Mouse (Mus musculus): ENCODE results near the gene Olfr676. TPM values are rescaled to one million over a fixed set of nuclear protein-coding genes. Genes with fewer than 3 reads are reported as not detected.
"Not testable (repeated sequence)": the region's sequence is repeated elsewhere in the genome, so short reads cannot be mapped to it uniquely, and the experiment has no call there.

The Olfr676 gene
- not detected in 2 replicates for polyA plus RNA-seq (2015; fragmentation: Nextera tagmentation; extraction: Ambion mirVana)

- no peak within 1 kb of the TSS for H3K27ac ChIP-seq
- H3K9ac ChIP-seq (ENCODE audit: low read depth, low read length), result no peak within 1 kb of the TSS
- H3K9me3 ChIP-seq (replicated peaks; ENCODE audit: low read length), result no peaks in the 10 kb centered on the region
- H3K27me3 ChIP-seq (ENCODE audit: insufficient read depth, low read length), result no peaks in the 10 kb centered on the region
- DNase-seq (ENCODE audit: low spot score) (no peak), ATAC-seq (replicated peaks; ENCODE audit: low FRiP score, low read depth) (no peak)
- no peak for TF ChIP-seq CTCF (IDR thresholded peaks at IDR 0.05; ENCODE audit: low read depth)
- H3K4me1 ChIP-seq (replicated peaks; ENCODE audit: insufficient read depth, low read length), result no peaks in the 10 kb centered on the region
- H3K4me3 ChIP-seq (replicated peaks; ENCODE audit: low read depth, low read length), result no peak within 1 kb of the TSS
- H3K4me2 ChIP-seq (ENCODE audit: low read length), result no peak within 1 kb of the TSS
- no peaks in the 10 kb centered on the region for H3K36me3 ChIP-seq (ENCODE audit: insufficient read depth, low read length)
Observed at GRCm38 (mm10) chr7:105032398-105032797, at the start of gene Olfr676. Gene Olfr676, plus strand, starts transcription at chr7:105032698.

- no peak for TF ChIP-seq CTCF (IDR thresholded peaks at IDR 0.05; ENCODE audit: low read depth)
- no peaks in the 10 kb centered on the region for H3K36me3 ChIP-seq (ENCODE audit: insufficient read depth, low read length)
- H3K4me2 ChIP-seq (ENCODE audit: low read length), result no peak within 1 kb of the TSS
- no peak within 1 kb of the TSS for H3K4me3 ChIP-seq (replicated peaks; ENCODE audit: low read depth, low read length)
- no peaks in the 10 kb centered on the region for H3K4me1 ChIP-seq (replicated peaks; ENCODE audit: insufficient read depth, low read length)
- H3K9ac ChIP-seq (ENCODE audit: low read depth, low read length), result no peak within 1 kb of the TSS
- H3K27ac ChIP-seq, result no peak within 1 kb of the TSS
- no peak for DNase-seq (ENCODE audit: low spot score)
- no peaks in the 10 kb centered on the region for H3K27me3 ChIP-seq (ENCODE audit: insufficient read depth, low read length)
- no peak for ATAC-seq (replicated peaks; ENCODE audit: low FRiP score, low read depth)
- H3K9me3 ChIP-seq (replicated peaks; ENCODE audit: low read length), result no peaks in the 10 kb centered on the region
Observed at GRCm38 (mm10) chr7:105001929-105002328, 30.6 kb upstream of the Olfr676 start, which contains the start of gene Olfr672. Gene Olfr672, minus strand, starts transcription at chr7:105002029.

- Histone ChIP-seq H3K4me1 (replicated peaks; ENCODE audit: insufficient read depth, low read length) (no peaks in the 10 kb centered on the region), H3K9ac (ENCODE audit: low read depth, low read length) (no peak overlapping the region), H3K9me3 (replicated peaks; ENCODE audit: low read length) (no peaks in the 10 kb centered on the region), H3K27me3 (ENCODE audit: insufficient read depth, low read length) (no peaks in the 10 kb centered on the region), H3K4me3 (replicated peaks; ENCODE audit: low read depth, low read length) (no peak overlapping the region), H3K4me2 (ENCODE audit: low read length) (no peak overlapping the region), H3K27ac (no peak overlapping the region), H3K36me3 (ENCODE audit: insufficient read depth, low read length) (no peaks in the 10 kb centered on the region)
- TF ChIP-seq CTCF (IDR thresholded peaks at IDR 0.05; ENCODE audit: low read depth), result peak; percentile 24; the same call in 1 of the 2 replicates
- ATAC-seq (replicated peaks; ENCODE audit: low FRiP score, low read depth) (no peak), DNase-seq (ENCODE audit: low spot score) (no peak)
- 94% methylated on average over 1 of the region's 1 CpGs for WGBS
Observed at GRCm38 (mm10) chr7:105022530-105022929, 10.0 kb upstream of the Olfr676 start.

GRCm38 (mm10) chr7:105028360-105028759, 4.1 kb upstream of the Olfr676 start, which contains the start of gene Olfr675:
Gene Olfr675, minus strand, starts transcription at chr7:105028460.
- Histone ChIP-seq H3K4me3 (replicated peaks; ENCODE audit: low read depth, low read length) (no peak within 1 kb of the TSS), H3K36me3 (ENCODE audit: insufficient read depth, low read length) (no peaks in the 10 kb centered on the region), H3K9ac (ENCODE audit: low read depth, low read length) (no peak within 1 kb of the TSS), H3K4me2 (ENCODE audit: low read length) (no peak within 1 kb of the TSS), H3K27ac (no peak within 1 kb of the TSS), H3K4me1 (replicated peaks; ENCODE audit: insufficient read depth, low read length) (no peaks in the 10 kb centered on the region), H3K27me3 (ENCODE audit: insufficient read depth, low read length) (no peaks in the 10 kb centered on the region), H3K9me3 (replicated peaks; ENCODE audit: low read length) (no peaks in the 10 kb centered on the region)
- 64% methylated on average over 1 of the region's 1 CpGs for whole genome bisulfite sequencing
- TF ChIP-seq CTCF (IDR thresholded peaks at IDR 0.05; ENCODE audit: low read depth), result no peak
- ATAC-seq (replicated peaks; ENCODE audit: low FRiP score, low read depth) (no peak), DNase-seq (ENCODE audit: low spot score) (no peak)

- not testable (repeated sequence) for DNase-seq (ENCODE audit: low spot score)
- peak; percentile 6; the same call in 1 of the 2 replicates for TF ChIP-seq CTCF (IDR thresholded peaks at IDR 0.05; ENCODE audit: low read depth)
Observed at GRCm38 (mm10) chr7:105033836-105034235, 1.3 kb downstream of the Olfr676 start.

GRCm38 (mm10) chr7:105058951-105059350, 26.5 kb downstream of the Olfr676 start:
- peak; percentile 25; the same call in 1 of the 2 replicates for TF ChIP-seq CTCF (IDR thresholded peaks at IDR 0.05; ENCODE audit: low read depth)
- no peak overlapping the region for H3K27ac ChIP-seq
- no peak for DNase-seq (ENCODE audit: low spot score)
- H3K27me3 ChIP-seq (ENCODE audit: insufficient read depth, low read length), result no peaks in the 10 kb centered on the region
- H3K4me3 ChIP-seq (replicated peaks; ENCODE audit: low read depth, low read length), result no peak overlapping the region
- no peak overlapping the region for H3K9ac ChIP-seq (ENCODE audit: low read depth, low read length)
- ATAC-seq (replicated peaks; ENCODE audit: low FRiP score, low read depth), result no peak
- H3K4me1 ChIP-seq (replicated peaks; ENCODE audit: insufficient read depth, low read length), result no peaks in the 10 kb centered on the region
- no peaks in the 10 kb centered on the region for H3K36me3 ChIP-seq (ENCODE audit: insufficient read depth, low read length)
- H3K4me2 ChIP-seq (ENCODE audit: low read length), result no peak overlapping the region
- H3K9me3 ChIP-seq (replicated peaks; ENCODE audit: low read length), result no peaks in the 10 kb centered on the region

More at GRCm38 (mm10) chr7:105033836-105034235, 1.3 kb downstream of the Olfr676 start:
- H3K36me3 ChIP-seq (ENCODE audit: insufficient read depth, low read length); H3K27ac ChIP-seq; H3K4me1 ChIP-seq (replicated peaks; ENCODE audit: insufficient read depth, low read length); H3K4me2 ChIP-seq (ENCODE audit: low read length); H3K9me3 ChIP-seq (replicated peaks; ENCODE audit: low read length); H3K27me3 ChIP-seq (ENCODE audit: insufficient read depth, low read length); H3K4me3 ChIP-seq (replicated peaks; ENCODE audit: low read depth, low read length); H3K9ac ChIP-seq (ENCODE audit: low read depth, low read length); ATAC-seq (replicated peaks; ENCODE audit: low FRiP score, low read depth): not testable (repeated sequence)
- 54% methylated on average over 5 of the region's 5 CpGs for WGBS

GRCm38 (mm10) chr7:105064175-105064574, 31.7 kb downstream of the Olfr676 start, which contains the start of gene Olfr678:
Gene Olfr678, plus strand, starts transcription at chr7:105064475.
- H3K4me1 ChIP-seq (replicated peaks; ENCODE audit: insufficient read depth, low read length), result no peaks in the 10 kb centered on the region
- ATAC-seq (replicated peaks; ENCODE audit: low FRiP score, low read depth), result no peak
- whole genome bisulfite sequencing, result 88% methylated on average over 1 of the region's 1 CpGs

More at GRCm38 (mm10) chr7:105064175-105064574, 31.7 kb downstream of the Olfr676 start, which contains the start of gene Olfr678:
- Histone ChIP-seq H3K27ac (no peak within 1 kb of the TSS), H3K4me2 (ENCODE audit: low read length) (no peak within 1 kb of the TSS), H3K27me3 (ENCODE audit: insufficient read depth, low read length) (no peaks in the 10 kb centered on the region), H3K9me3 (replicated peaks; ENCODE audit: low read length) (no peaks in the 10 kb centered on the region), H3K4me3 (replicated peaks; ENCODE audit: low read depth, low read length) (no peak within 1 kb of the TSS), H3K9ac (ENCODE audit: low read depth, low read length) (no peak within 1 kb of the TSS), H3K36me3 (ENCODE audit: insufficient read depth, low read length) (no peaks in the 10 kb centered on the region)
- no peak for DNase-seq (ENCODE audit: low spot score)
- TF ChIP-seq CTCF (IDR thresholded peaks at IDR 0.05; ENCODE audit: low read depth), result no peak
